Mouse (Mus musculus) lung, embryonic 16.5 days (tissue): ENCODE results near the gene Col7a1. TPM values are rescaled to one million over a fixed set of nuclear protein-coding genes. Genes with fewer than 3 reads are reported as not detected.

ENCODE experiments used
- ATAC-seq: fragments of 200-750 bp; cut with Nextera tagmentation; 2 replicates; pipeline ENCODE4 v1.8.0; 2017; ENCODE audit warnings: low read depth, mild to moderate bottlenecking, moderate library complexity
- H3K27ac ChIP-seq: fragments of 300-500 bp; sonication (generic); 2 replicates; pipeline ENCODE4 v1.5.1; 2014; ENCODE audit warnings: mild to moderate bottlenecking, control low read depth, low read length
- H3K27me3 ChIP-seq: fragments of 300-500 bp; sonication (generic); 2 replicates; pipeline ENCODE4 v1.6.1; 2014; ENCODE audit warnings: low read depth, low read length, mixed read lengths; ENCODE audit not compliant: control insufficient read depth, insufficient read depth
- H3K36me3 ChIP-seq: fragments of 300-500 bp; sonication (generic); 2 replicates; pipeline ENCODE4 v1.6.1; 2014; ENCODE audit warnings: low read length; ENCODE audit not compliant: control insufficient read depth, insufficient read depth
- H3K4me1 ChIP-seq: fragments of 300-500 bp; sonication (generic); replicated peaks from 2 replicates; pipeline ENCODE4 v1.6.1; 2014; ENCODE audit warnings: low read length, mixed read lengths; ENCODE audit not compliant: control insufficient read depth, insufficient read depth
- H3K4me2 ChIP-seq: fragments of 300-500 bp; sonication (generic); 2 replicates; pipeline ENCODE4 v1.6.1; 2014; ENCODE audit warnings: low read depth, low read length, control low read depth
- H3K4me3 ChIP-seq: fragments of 300-500 bp; sonication (generic); 2 replicates; pipeline ENCODE4 v1.5.1; 2014; ENCODE audit warnings: mild to moderate bottlenecking, low read length, control low read depth
- H3K9ac ChIP-seq: fragments of 300-500 bp; sonication (generic); 2 replicates; pipeline ENCODE4 v1.6.1; 2014; ENCODE audit warnings: low read length, control low read depth
- H3K9me3 ChIP-seq: fragments of 300-500 bp; sonication (generic); 2 replicates; pipeline ENCODE4 v1.6.1; 2016; ENCODE audit warnings: low read length; ENCODE audit not compliant: control insufficient read depth
- WGBS: fragments of 180-500 bp; shearing (Covaris S2); extraction: QIAGEN DNeasy Blood & Tissue Kit; methylation state at CpG from one replicate; pipeline ENCODE4 v1.1.7; 2014; 5-methylcytosine and 5-hydroxymethylcytosine counted together
- polyA plus RNA-seq: library from polyadenylated mRNA; unstranded; fragments of >200 nt; fragmentation: Nextera tagmentation; extraction: Ambion mirVana; gene quantifications from 2 replicates; pipeline ENCODE4 v1.2.1, GENCODE M21; 2015

The Col7a1 gene
- polyA plus RNA-seq, 1 experiment from 2014 or later: 1.3 TPM

GRCm38 (mm10) chr9:109008994-109009635 lies 55.7 kb downstream of the Col7a1 start:
- Histone ChIP-seq H3K27me3 (no peaks in the 10 kb centered on the region), H3K9me3 (no peaks in the 10 kb centered on the region), H3K4me2 (no peak overlapping the region), H3K4me3 (no peak overlapping the region), H3K9ac (no peak overlapping the region), H3K4me1 (no peaks in the 10 kb centered on the region), H3K27ac (no peak overlapping the region), H3K36me3 (no peaks in the 10 kb centered on the region; the same call in 1 of the 2 replicates)
- no peak for ATAC-seq
- 67% methylated on average over 9 of the region's 10 CpGs for WGBS

GRCm38 (mm10) chr9:109009636-109010315 lies 56.4 kb downstream of the Col7a1 start:
- ATAC-seq: peak; percentile 40

GRCm38 (mm10) chr9:109010316-109010690 lies 56.9 kb downstream of the Col7a1 start:
- Histone ChIP-seq H3K4me3 (no peak overlapping the region), H3K36me3 (no peaks in the 10 kb centered on the region; the same call in 1 of the 2 replicates), H3K4me2 (no peak overlapping the region), H3K4me1 (no peaks in the 10 kb centered on the region), H3K27me3 (no peaks in the 10 kb centered on the region), H3K9ac (no peak overlapping the region), H3K9me3 (no peaks in the 10 kb centered on the region), H3K27ac (no peak overlapping the region)
- WGBS: 78% methylated on average over 14 of the region's 14 CpGs
- peak; percentile 17; the same call in 1 of the 2 replicates for ATAC-seq

More at GRCm38 (mm10) chr9:109009636-109010315, 56.4 kb downstream of the Col7a1 start:
- WGBS: 36% methylated on average over 17 of the region's 17 CpGs
- Histone ChIP-seq H3K9me3 (no peaks in the 10 kb centered on the region), H3K4me1 (no peaks in the 10 kb centered on the region), H3K4me3 (no peak overlapping the region), H3K27me3 (no peaks in the 10 kb centered on the region), H3K9ac (no peak overlapping the region), H3K36me3 (no peaks in the 10 kb centered on the region; the same call in 1 of the 2 replicates), H3K27ac (no peak overlapping the region), H3K4me2 (no peak overlapping the region)

GRCm38 (mm10) chr9:109015397-109015796 lies 62.0 kb downstream of the Col7a1 start:
- Histone ChIP-seq H3K27ac (no peak overlapping the region), H3K27me3 (no peaks in the 10 kb centered on the region), H3K4me2 (no peak overlapping the region), H3K9ac (no peak overlapping the region), H3K4me3 (no peak overlapping the region), H3K36me3 (no peaks in the 10 kb centered on the region; the same call in 1 of the 2 replicates), H3K9me3 (no peaks in the 10 kb centered on the region), H3K4me1 (no peaks in the 10 kb centered on the region)
- WGBS: 48% methylated on average over 8 of the region's 8 CpGs
- ATAC-seq: no peak

- H3K9ac ChIP-seq: no peak overlapping the region
- H3K4me3 ChIP-seq: no peak overlapping the region
- no peaks in the 10 kb centered on the region for H3K27me3 ChIP-seq
- WGBS: 36% methylated on average over 11 of the region's 11 CpGs
- no peak overlapping the region for H3K27ac ChIP-seq
- no peak for ATAC-seq
- H3K4me1 ChIP-seq: no peaks in the 10 kb centered on the region
- H3K4me2 ChIP-seq: no peak overlapping the region
- H3K9me3 ChIP-seq: no peaks in the 10 kb centered on the region
- no peaks in the 10 kb centered on the region; the same call in 1 of the 2 replicates for H3K36me3 ChIP-seq
Measured at GRCm38 (mm10) chr9:109016973-109017604, 63.7 kb downstream of the Col7a1 start.

- no peaks in the 10 kb centered on the region for H3K4me1 ChIP-seq
- ATAC-seq: no peak
- no peaks in the 10 kb centered on the region for H3K36me3 ChIP-seq
- no peak overlapping the region for H3K4me2 ChIP-seq
- H3K27me3 ChIP-seq: no peaks in the 10 kb centered on the region
- 83% methylated on average over 4 of the region's 4 CpGs for whole genome bisulfite sequencing
- H3K9me3 ChIP-seq: no peaks in the 10 kb centered on the region
- H3K4me3 ChIP-seq: no peak overlapping the region
- no peak overlapping the region for H3K27ac ChIP-seq
- H3K9ac ChIP-seq: no peak overlapping the region
Measured at GRCm38 (mm10) chr9:109021428-109021827, 68.0 kb downstream of the Col7a1 start.

GRCm38 (mm10) chr9:109022866-109023685 lies 69.7 kb downstream of the Col7a1 start:
- 81% methylated on average over 17 of the region's 17 CpGs for WGBS
- no peak overlapping the region for H3K4me2 ChIP-seq
- ATAC-seq: no peak

GRCm38 (mm10) chr9:109027521-109027920 lies 74.1 kb downstream of the Col7a1 start:
- WGBS: 76% methylated on average over 8 of the region's 8 CpGs
- H3K9me3 ChIP-seq: no peaks in the 10 kb centered on the region
- ATAC-seq: no peak
- no peak overlapping the region for H3K4me2 ChIP-seq
- no peaks in the 10 kb centered on the region for H3K4me1 ChIP-seq
- no peaks in the 10 kb centered on the region for H3K36me3 ChIP-seq
- no peak overlapping the region for H3K9ac ChIP-seq
- no peak overlapping the region for H3K4me3 ChIP-seq
- no peaks in the 10 kb centered on the region for H3K27me3 ChIP-seq
- no peak overlapping the region for H3K27ac ChIP-seq

More at GRCm38 (mm10) chr9:109022866-109023685, 69.7 kb downstream of the Col7a1 start:
- Histone ChIP-seq H3K27ac (no peak overlapping the region), H3K9me3 (no peaks in the 10 kb centered on the region), H3K4me1 (no peaks in the 10 kb centered on the region), H3K36me3 (no peaks in the 10 kb centered on the region), H3K4me3 (no peak overlapping the region), H3K27me3 (no peaks in the 10 kb centered on the region), H3K9ac (no peak overlapping the region)
